Mouse (Mus musculus): ENCODE measurements at regions not wholly inside any gene's neighbourhood (a gene's known extent, or its start where the extent isn't known, plus 50 kb on each side); places are given as distances from the start of the nearest gene placed in this dataset.

- no peak for DNase-seq
- Histone ChIP-seq H3K4me1 (ENCODE audit: control insufficient read depth, insufficient read depth, low read length) (no peaks in the 10 kb centered on the region), H3K4me3 (replicated peaks; ENCODE audit: extremely low read depth, low read depth, low read length) (no peak overlapping the region)
- TF ChIP-seq POLR2A (IDR thresholded peaks at IDR 0.05; ENCODE audit: borderline replicate concordance, extremely low read depth, low read depth, low read length), result no peak
- TF ChIP-seq CTCF (IDR thresholded peaks at IDR 0.05; ENCODE audit: insufficient read depth, low read length), result no peak
- 100% methylated on average over 1 of the region's 1 CpGs for WGBS
Observed at GRCm38 (mm10) chr8:30797341-30797740, 2631.2 kb upstream of the 5930422O12Rik start.

- TF ChIP-seq CTCF (IDR thresholded peaks at IDR 0.05; ENCODE audit: insufficient read depth, low read length) (no peak), POLR2A (IDR thresholded peaks at IDR 0.05; ENCODE audit: borderline replicate concordance, extremely low read depth, low read depth, low read length) (no peak)
Observed at GRCm38 (mm10) chr8:30817028-30817427, 2611.5 kb upstream of the 5930422O12Rik start.

GRCm38 (mm10) chr8:30822835-30823587 lies 2605.5 kb upstream of the 5930422O12Rik start:
- DNase-seq, result no peak
- WGBS, result 74% methylated on average over 25 of the region's 25 CpGs
- no peaks in the 10 kb centered on the region for H3K4me1 ChIP-seq (ENCODE audit: control insufficient read depth, insufficient read depth, low read length)
- no peak overlapping the region for H3K4me3 ChIP-seq (replicated peaks; ENCODE audit: extremely low read depth, low read depth, low read length)
- no peak for TF ChIP-seq CTCF (IDR thresholded peaks at IDR 0.05; ENCODE audit: insufficient read depth, low read length)
- TF ChIP-seq POLR2A (IDR thresholded peaks at IDR 0.05; ENCODE audit: borderline replicate concordance, extremely low read depth, low read depth, low read length), result no peak

More at GRCm38 (mm10) chr8:30817028-30817427, 2611.5 kb upstream of the 5930422O12Rik start:
- Histone ChIP-seq H3K4me3 (replicated peaks; ENCODE audit: extremely low read depth, low read depth, low read length) (no peak overlapping the region), H3K4me1 (ENCODE audit: control insufficient read depth, insufficient read depth, low read length) (no peaks in the 10 kb centered on the region)
- 90% methylated on average over 5 of the region's 5 CpGs for WGBS
- DNase-seq, result no peak

GRCm38 (mm10) chr8:30823588-30823938 lies 2604.9 kb upstream of the 5930422O12Rik start:
- 86% methylated on average over 11 of the region's 11 CpGs for WGBS
- no peak overlapping the region for H3K4me3 ChIP-seq (replicated peaks; ENCODE audit: extremely low read depth, low read depth, low read length)
- no peak for DNase-seq
- H3K4me1 ChIP-seq (ENCODE audit: control insufficient read depth, insufficient read depth, low read length), result no peaks in the 10 kb centered on the region
- TF ChIP-seq POLR2A (IDR thresholded peaks at IDR 0.05; ENCODE audit: borderline replicate concordance, extremely low read depth, low read depth, low read length) (no peak), CTCF (IDR thresholded peaks at IDR 0.05; ENCODE audit: insufficient read depth, low read length) (no peak)

- no peak for DNase-seq
- H3K4me3 ChIP-seq (replicated peaks; ENCODE audit: extremely low read depth, low read depth, low read length), result no peak overlapping the region
- TF ChIP-seq CTCF (IDR thresholded peaks at IDR 0.05; ENCODE audit: insufficient read depth, low read length), result no peak
- no peaks in the 10 kb centered on the region for H3K4me1 ChIP-seq (ENCODE audit: control insufficient read depth, insufficient read depth, low read length)
- 78% methylated on average over 4 of the region's 4 CpGs for WGBS
Observed at GRCm38 (mm10) chr8:30826021-30826420, 2602.5 kb upstream of the 5930422O12Rik start.

GRCm38 (mm10) chr8:30838056-30838455 lies 2590.5 kb upstream of the 5930422O12Rik start:
- TF ChIP-seq POLR2A (IDR thresholded peaks at IDR 0.05; ENCODE audit: borderline replicate concordance, extremely low read depth, low read depth, low read length) (no peak), CTCF (IDR thresholded peaks at IDR 0.05; ENCODE audit: insufficient read depth, low read length) (no peak)

GRCm38 (mm10) chr8:30840064-30840463 lies 2588.4 kb upstream of the 5930422O12Rik start:
- WGBS, result 34% methylated on average over 8 of the region's 8 CpGs

More at GRCm38 (mm10) chr8:30838056-30838455, 2590.5 kb upstream of the 5930422O12Rik start:
- 79% methylated on average over 8 of the region's 8 CpGs for WGBS
- no peaks in the 10 kb centered on the region for H3K4me1 ChIP-seq (ENCODE audit: control insufficient read depth, insufficient read depth, low read length)
- no peak for DNase-seq
- no peak overlapping the region for H3K4me3 ChIP-seq (replicated peaks; ENCODE audit: extremely low read depth, low read depth, low read length)

GRCm38 (mm10) chr8:30863017-30863416 lies 2565.5 kb upstream of the 5930422O12Rik start:
- WGBS, result 63% methylated on average over 4 of the region's 4 CpGs
- no peaks in the 10 kb centered on the region for H3K4me1 ChIP-seq (ENCODE audit: control insufficient read depth, insufficient read depth, low read length)
- no peak for DNase-seq
- TF ChIP-seq POLR2A (IDR thresholded peaks at IDR 0.05; ENCODE audit: borderline replicate concordance, extremely low read depth, low read depth, low read length), result no peak
- TF ChIP-seq CTCF (IDR thresholded peaks at IDR 0.05; ENCODE audit: insufficient read depth, low read length), result no peak
- no peak overlapping the region for H3K4me3 ChIP-seq (replicated peaks; ENCODE audit: extremely low read depth, low read depth, low read length)

More at GRCm38 (mm10) chr8:30840064-30840463, 2588.4 kb upstream of the 5930422O12Rik start:
- DNase-seq, result peak; percentile 47
- no peaks in the 10 kb centered on the region for H3K4me1 ChIP-seq (ENCODE audit: control insufficient read depth, insufficient read depth, low read length)
- no peak overlapping the region for H3K4me3 ChIP-seq (replicated peaks; ENCODE audit: extremely low read depth, low read depth, low read length)
- TF ChIP-seq POLR2A (IDR thresholded peaks at IDR 0.05; ENCODE audit: borderline replicate concordance, extremely low read depth, low read depth, low read length) (no peak), CTCF (IDR thresholded peaks at IDR 0.05; ENCODE audit: insufficient read depth, low read length) (peak; percentile 68)

- Histone ChIP-seq H3K4me1 (ENCODE audit: control insufficient read depth, insufficient read depth, low read length) (no peaks in the 10 kb centered on the region), H3K4me3 (replicated peaks; ENCODE audit: extremely low read depth, low read depth, low read length) (no peak overlapping the region)
- no peak for TF ChIP-seq POLR2A (IDR thresholded peaks at IDR 0.05; ENCODE audit: borderline replicate concordance, extremely low read depth, low read depth, low read length)
- TF ChIP-seq CTCF (IDR thresholded peaks at IDR 0.05; ENCODE audit: insufficient read depth, low read length), result no peak
- no peak for DNase-seq
- 89% methylated on average over 11 of the region's 11 CpGs for WGBS
Observed at GRCm38 (mm10) chr8:30906044-30906695, 2522.3 kb upstream of the 5930422O12Rik start.

GRCm38 (mm10) chr8:30913664-30914063 lies 2514.8 kb upstream of the 5930422O12Rik start:
- TF ChIP-seq POLR2A (IDR thresholded peaks at IDR 0.05; ENCODE audit: borderline replicate concordance, extremely low read depth, low read depth, low read length) (no peak), CTCF (IDR thresholded peaks at IDR 0.05; ENCODE audit: insufficient read depth, low read length) (no peak)
- no peak overlapping the region for H3K4me3 ChIP-seq (replicated peaks; ENCODE audit: extremely low read depth, low read depth, low read length)
- no peaks in the 10 kb centered on the region for H3K4me1 ChIP-seq (ENCODE audit: control insufficient read depth, insufficient read depth, low read length)
- no peak for DNase-seq
- WGBS, result 38% methylated on average over 5 of the region's 5 CpGs

Measured in lung, adult 2 months (tissue).